Mouse (Mus musculus) embryonic facial prominence, embryonic 13.5 days (tissue): ENCODE measurements around the gene Phxr2. TPM values are rescaled to one million over a fixed set of nuclear protein-coding genes. Genes with fewer than 3 reads are reported as not detected.

Experiments
- ATAC-seq: fragments of 200-750 bp; cut with Nextera tagmentation; 2 replicates; pipeline ENCODE4 v1.8.0; 2017; ENCODE audit warnings: low read depth; ENCODE audit not compliant: insufficient number of reproducible peaks, insufficient read depth, low FRiP score, low TSS enrichment
- H3K27ac ChIP-seq: fragments of 300-500 bp; sonication (generic); 2 replicates; pipeline ENCODE4 v1.5.1; 2015; ENCODE audit warnings: moderate library complexity, mild to moderate bottlenecking, inconsistent platforms
- H3K27me3 ChIP-seq: fragments of 300-500 bp; sonication (generic); 2 replicates; pipeline ENCODE4 v1.6.1; 2015; ENCODE audit warnings: mild to moderate bottlenecking, inconsistent platforms
- H3K36me3 ChIP-seq: fragments of 300-500 bp; sonication (generic); 2 replicates; pipeline ENCODE4 v1.6.1; 2015; ENCODE audit warnings: mild to moderate bottlenecking, inconsistent platforms
- H3K4me1 ChIP-seq: fragments of 300-500 bp; sonication (generic); 2 replicates; pipeline ENCODE4 v1.6.1; 2015; ENCODE audit warnings: inconsistent platforms
- H3K4me2 ChIP-seq: fragments of 300-500 bp; sonication (generic); 2 replicates; pipeline ENCODE4 v1.6.1; 2015; ENCODE audit warnings: moderate library complexity, mild to moderate bottlenecking, inconsistent platforms
- H3K4me3 ChIP-seq: fragments of 300-500 bp; sonication (generic); 2 replicates; pipeline ENCODE4 v1.5.1; 2015; ENCODE audit warnings: mild to moderate bottlenecking, inconsistent platforms
- H3K9ac ChIP-seq: fragments of 300-500 bp; sonication (generic); 2 replicates; pipeline ENCODE4 v1.6.1; 2015; ENCODE audit warnings: mild to moderate bottlenecking, inconsistent platforms
- H3K9me3 ChIP-seq: fragments of 300-500 bp; sonication (generic); 2 replicates; pipeline ENCODE4 v1.6.1; 2016; ENCODE audit warnings: inconsistent platforms
- whole genome bisulfite sequencing: fragments of 180-500 bp; shearing (Covaris S2); methylation state at CpG from one replicate; pipeline ENCODE4 v1.1.7; 2015; ENCODE audit warnings: mixed read lengths; 5-methylcytosine and 5-hydroxymethylcytosine counted together
- polyA plus RNA-seq: library from polyadenylated mRNA; unstranded; fragments of >200 nt; fragmentation: Nextera tagmentation; extraction: Ambion mirVana; gene quantifications from 2 replicates; pipeline ENCODE4 v1.2.1, GENCODE M21; 2015

Phxr2 gene
- polyA plus RNA-seq, 1 experiment from 2014 or later = not detected

GRCm38 (mm10) chr10:99131298-99131697, 5.2 kb upstream of the Phxr2 start:
- Histone ChIP-seq H3K4me2 (no peak overlapping the region), H3K36me3 (peaks cover 21% of the 10 kb centered on the region)

GRCm38 (mm10) chr10:99130611-99131010, 4.5 kb upstream of the Phxr2 start:
- Histone ChIP-seq H3K4me2 (no peak overlapping the region), H3K27me3 (no peaks in the 10 kb centered on the region), H3K27ac (no peak overlapping the region), H3K9ac (no peak overlapping the region), H3K9me3 (no peaks in the 10 kb centered on the region), H3K36me3 (peaks cover 21% of the 10 kb centered on the region), H3K4me1 (peaks cover 12% of the 10 kb centered on the region), H3K4me3 (no peak overlapping the region)
- WGBS = 45% methylated on average over 6 of the region's 6 CpGs
- ATAC-seq = no peak

More at GRCm38 (mm10) chr10:99131298-99131697, 5.2 kb upstream of the Phxr2 start:
- no peaks in the 10 kb centered on the region for H3K27me3 ChIP-seq
- no peak overlapping the region for H3K9ac ChIP-seq
- no peak overlapping the region for H3K27ac ChIP-seq
- no peak overlapping the region for H3K4me3 ChIP-seq
- H3K4me1 ChIP-seq = peaks cover 12% of the 10 kb centered on the region
- 56% methylated on average over 5 of the region's 5 CpGs for WGBS
- 0 out of 2 replicates have a peak, but pooled peaks have one; percentile 46 for ATAC-seq
- no peaks in the 10 kb centered on the region for H3K9me3 ChIP-seq

GRCm38 (mm10) chr10:99127691-99128261, 1.7 kb upstream of the Phxr2 start:
- no peak overlapping the region for H3K9ac ChIP-seq
- H3K4me3 ChIP-seq = no peak overlapping the region
- H3K36me3 ChIP-seq = peaks cover 18% of the 10 kb centered on the region
- H3K4me1 ChIP-seq = peaks cover 12% of the 10 kb centered on the region
- WGBS = 81% methylated on average over 11 of the region's 11 CpGs
- H3K27ac ChIP-seq = no peak overlapping the region
- ATAC-seq = no peak
- no peaks in the 10 kb centered on the region for H3K9me3 ChIP-seq
- no peaks in the 10 kb centered on the region for H3K27me3 ChIP-seq
- no peak overlapping the region for H3K4me2 ChIP-seq

- no peak overlapping the region for H3K27ac ChIP-seq
- no peak overlapping the region for H3K4me2 ChIP-seq
- ATAC-seq = no peak
- no peaks in the 10 kb centered on the region for H3K27me3 ChIP-seq
- no peaks in the 10 kb centered on the region for H3K9me3 ChIP-seq
- H3K36me3 ChIP-seq = peaks cover 16% of the 10 kb centered on the region
- 85% methylated on average over 14 of the region's 14 CpGs for WGBS
- no peak overlapping the region for H3K9ac ChIP-seq
- H3K4me1 ChIP-seq = peaks cover 12% of the 10 kb centered on the region
- no peak overlapping the region for H3K4me3 ChIP-seq
Measured at GRCm38 (mm10) chr10:99126954-99127353, 829 bp upstream of the Phxr2 start.

- H3K36me3 ChIP-seq = no peaks in the 10 kb centered on the region
- no peak overlapping the region for H3K4me3 ChIP-seq
- peaks cover 24% of the 10 kb centered on the region for H3K4me1 ChIP-seq
- H3K9ac ChIP-seq = no peak overlapping the region
- no peaks in the 10 kb centered on the region for H3K9me3 ChIP-seq
- WGBS = 80% methylated on average over 4 of the region's 4 CpGs
- no peaks in the 10 kb centered on the region for H3K27me3 ChIP-seq
- H3K27ac ChIP-seq = no peak overlapping the region
- H3K4me2 ChIP-seq = no peak overlapping the region
- no peak for ATAC-seq
Measured at GRCm38 (mm10) chr10:99119471-99119870, 6.7 kb downstream of the Phxr2 start.

GRCm38 (mm10) chr10:99118697-99119096, 7.4 kb downstream of the Phxr2 start:
- 0 out of 2 replicates have a peak, but pooled peaks have one; percentile 32 for ATAC-seq

GRCm38 (mm10) chr10:99117876-99118275, 8.2 kb downstream of the Phxr2 start:
- H3K27me3 ChIP-seq = no peaks in the 10 kb centered on the region
- no peaks in the 10 kb centered on the region for H3K36me3 ChIP-seq
- 78% methylated on average over 10 of the region's 10 CpGs for WGBS
- H3K4me1 ChIP-seq = peaks cover 24% of the 10 kb centered on the region
- H3K27ac ChIP-seq = no peak overlapping the region
- no peak for ATAC-seq
- H3K4me2 ChIP-seq = no peak overlapping the region
- H3K4me3 ChIP-seq = no peak overlapping the region
- H3K9ac ChIP-seq = no peak overlapping the region
- H3K9me3 ChIP-seq = no peaks in the 10 kb centered on the region

More at GRCm38 (mm10) chr10:99118697-99119096, 7.4 kb downstream of the Phxr2 start:
- peaks cover 24% of the 10 kb centered on the region for H3K4me1 ChIP-seq
- H3K4me2 ChIP-seq = peak overlapping the region; percentile 11; the same call in 1 of the 2 replicates
- WGBS = 28% methylated on average over 6 of the region's 6 CpGs
- H3K9me3 ChIP-seq = no peaks in the 10 kb centered on the region
- H3K4me3 ChIP-seq = no peak overlapping the region
- H3K36me3 ChIP-seq = no peaks in the 10 kb centered on the region
- no peak overlapping the region for H3K9ac ChIP-seq
- no peaks in the 10 kb centered on the region for H3K27me3 ChIP-seq
- H3K27ac ChIP-seq = no peak overlapping the region

GRCm38 (mm10) chr10:99116650-99117615, 9.2 kb downstream of the Phxr2 start:
- no peaks in the 10 kb centered on the region for H3K9me3 ChIP-seq
- no peaks in the 10 kb centered on the region for H3K36me3 ChIP-seq
- 85% methylated on average over 16 of the region's 16 CpGs for WGBS
- H3K4me3 ChIP-seq = no peak overlapping the region
- no peak overlapping the region for H3K27ac ChIP-seq
- H3K27me3 ChIP-seq = no peaks in the 10 kb centered on the region
- H3K9ac ChIP-seq = no peak overlapping the region
- H3K4me1 ChIP-seq = peaks cover 24% of the 10 kb centered on the region
- no peak for ATAC-seq
- H3K4me2 ChIP-seq = no peak overlapping the region

- Histone ChIP-seq H3K4me1 (peaks cover 26% of the 10 kb centered on the region), H3K27me3 (no peaks in the 10 kb centered on the region), H3K36me3 (no peaks in the 10 kb centered on the region), H3K4me2 (no peak overlapping the region), H3K9me3 (no peaks in the 10 kb centered on the region), H3K27ac (no peak overlapping the region), H3K9ac (no peak overlapping the region), H3K4me3 (no peak overlapping the region)
- 70% methylated on average over 8 of the region's 8 CpGs for WGBS
- ATAC-seq = no peak
Measured at GRCm38 (mm10) chr10:99116237-99116632, 9.9 kb downstream of the Phxr2 start.

GRCm38 (mm10) chr10:99115471-99116236, 10.5 kb downstream of the Phxr2 start:
- no peak overlapping the region for H3K27ac ChIP-seq
- ATAC-seq = no peak
- WGBS = 47% methylated on average over 18 of the region's 18 CpGs
- H3K4me3 ChIP-seq = no peak overlapping the region
- H3K27me3 ChIP-seq = no peaks in the 10 kb centered on the region
- H3K4me1 ChIP-seq = peaks cover 28% of the 10 kb centered on the region
- H3K4me2 ChIP-seq = no peak overlapping the region
- no peaks in the 10 kb centered on the region for H3K9me3 ChIP-seq
- H3K9ac ChIP-seq = no peak overlapping the region
- H3K36me3 ChIP-seq = no peaks in the 10 kb centered on the region

GRCm38 (mm10) chr10:99114295-99114694, 11.8 kb downstream of the Phxr2 start:
- Histone ChIP-seq H3K9ac (no peak overlapping the region), H3K4me2 (no peak overlapping the region), H3K4me1 (peaks cover 29% of the 10 kb centered on the region), H3K36me3 (peaks cover 11% of the 10 kb centered on the region), H3K27me3 (no peaks in the 10 kb centered on the region), H3K4me3 (no peak overlapping the region), H3K9me3 (peaks cover 4% of the 10 kb centered on the region; the same call in 1 of the 2 replicates), H3K27ac (no peak overlapping the region)
- no peak for ATAC-seq
- WGBS = 83% methylated on average over 8 of the region's 8 CpGs
